Mouse (Mus musculus) right cerebral cortex, postnatal 4 days (tissue): ENCODE measurements around the gene Gm28043.
"Not testable (repeated sequence)": the region's sequence is repeated elsewhere in the genome, so short reads cannot be mapped to it uniquely, and the experiment has no call there.

Experiments used
- DNase-seq: peaks from one replicate; pipeline ENCODE4 v3.0.0-alpha.2; 2022

The Gm28043 gene

DNA sequence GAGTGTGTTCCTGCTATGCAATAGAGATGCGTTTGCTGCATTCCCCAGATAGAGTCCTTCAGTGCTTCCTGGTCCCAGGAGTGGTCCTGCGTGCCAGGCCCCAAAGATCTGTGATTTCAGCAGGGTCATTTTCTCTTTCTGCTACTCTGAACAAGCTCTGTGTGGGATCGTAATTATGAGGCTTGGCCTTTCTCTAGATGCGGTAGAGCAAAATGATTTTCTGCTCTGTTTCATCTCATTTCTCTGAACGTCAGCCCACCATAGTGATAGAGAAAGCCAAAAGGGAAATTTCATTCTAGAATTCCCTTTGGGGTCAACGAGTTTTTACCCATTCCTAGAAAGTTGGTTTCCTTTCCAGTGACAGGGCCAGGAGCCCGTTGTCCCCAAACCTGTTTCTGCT, 67.6 kb downstream of the Gm28043 start:
- DNase-seq: no peak

DNA sequence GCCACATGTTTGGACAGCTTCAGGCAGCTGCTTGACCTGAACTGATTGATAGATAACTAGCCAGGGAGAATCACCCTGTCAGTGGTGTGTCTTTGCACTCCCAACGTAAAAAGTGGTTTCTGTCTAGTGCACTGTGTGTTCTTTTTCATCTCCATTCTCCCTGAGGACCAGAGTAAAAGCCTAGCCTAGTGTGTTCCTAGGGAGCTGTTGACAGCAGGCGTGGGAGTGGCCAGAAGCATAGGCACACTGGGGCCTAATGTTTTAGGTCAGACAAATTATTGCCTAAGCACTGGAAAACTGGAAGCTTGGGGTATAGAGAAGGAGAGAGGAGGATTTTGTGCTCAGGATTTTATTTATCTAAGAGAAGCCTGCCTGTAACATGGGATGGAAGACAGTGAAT, 68.5 kb downstream of the Gm28043 start:
- no peak for DNase-seq

DNA sequence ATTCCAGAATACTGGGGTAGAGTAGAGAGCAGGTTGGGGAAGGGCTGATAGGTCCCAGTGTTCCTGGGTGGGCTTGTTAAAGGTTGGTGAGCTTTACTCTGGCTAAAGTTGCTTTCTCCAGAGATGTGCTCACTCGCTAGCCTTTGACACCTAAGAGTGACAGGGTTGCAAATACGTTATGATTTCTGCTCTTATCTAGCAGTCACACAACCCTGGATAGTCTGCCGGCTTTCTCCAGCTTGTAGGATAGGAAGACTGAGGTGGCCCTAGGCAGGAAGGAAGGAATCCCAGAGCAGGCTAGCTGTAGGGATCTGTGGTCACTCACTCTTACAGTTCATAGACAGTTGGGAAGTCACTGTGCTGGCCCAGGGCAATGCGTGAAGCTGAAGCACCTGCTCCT, 69.6 kb downstream of the Gm28043 start:
- no peak for DNase-seq

DNA sequence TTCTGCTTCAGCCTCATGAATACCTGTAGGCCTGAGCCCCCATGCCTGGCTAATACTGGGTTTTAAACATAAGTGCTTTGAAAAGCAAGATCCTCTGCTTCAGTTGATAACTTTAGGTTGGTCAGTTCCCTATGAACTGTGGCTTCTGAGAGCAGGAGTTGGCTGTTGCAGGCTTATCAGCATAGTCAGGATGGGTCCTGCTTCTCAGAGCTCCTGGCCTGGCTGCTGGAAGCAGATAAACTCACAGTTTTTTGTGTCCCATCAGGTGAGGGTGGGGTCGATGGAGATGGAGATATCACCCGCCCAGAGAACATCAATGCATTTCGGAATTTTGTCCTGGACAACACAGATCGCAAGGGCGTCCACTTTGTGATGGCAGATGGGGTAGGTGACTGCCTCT, 72.1 kb downstream of the Gm28043 start:
- no peak for DNase-seq

DNA sequence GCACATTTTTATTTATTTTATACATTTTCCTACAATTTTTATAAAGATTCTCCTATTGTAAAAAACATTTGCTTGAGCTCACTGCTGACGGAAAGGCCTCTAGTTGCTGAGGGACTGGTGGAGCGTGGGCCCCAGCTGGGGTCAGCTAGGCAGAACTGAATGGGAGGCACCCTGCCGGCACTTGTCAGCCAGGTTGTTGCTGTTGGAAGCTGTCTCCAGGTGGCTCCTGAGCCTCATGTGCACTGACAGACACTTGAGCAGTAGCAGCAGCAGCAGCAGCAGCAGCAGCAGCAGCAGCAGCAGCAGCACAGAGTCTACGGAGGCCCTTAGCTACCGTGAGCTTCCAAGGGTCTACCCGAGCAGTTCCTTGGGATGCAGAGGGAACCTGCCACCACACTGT, 72.7 kb downstream of the Gm28043 start:
- no peak for DNase-seq

DNA sequence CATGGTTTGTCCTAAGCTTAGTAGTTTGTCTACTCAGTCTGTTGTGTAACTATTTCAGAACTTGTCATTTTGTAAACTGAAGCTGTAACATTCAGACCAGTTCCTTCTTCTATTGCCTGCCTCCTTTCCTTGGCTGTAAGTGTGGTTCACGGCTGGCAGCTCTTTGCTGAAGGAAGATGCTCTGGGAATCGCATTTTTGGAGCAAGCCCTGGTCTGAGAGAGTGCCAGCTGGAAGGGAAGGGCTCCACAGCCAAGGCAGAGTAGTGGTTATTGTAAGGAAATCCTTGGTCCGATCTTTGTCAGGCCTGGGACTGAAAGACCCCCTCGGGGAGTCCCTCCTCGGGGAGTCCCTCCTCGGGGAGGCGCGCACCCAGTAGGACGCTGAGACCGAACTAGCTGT, 73.9 kb downstream of the Gm28043 start:
- no peak for DNase-seq

DNA sequence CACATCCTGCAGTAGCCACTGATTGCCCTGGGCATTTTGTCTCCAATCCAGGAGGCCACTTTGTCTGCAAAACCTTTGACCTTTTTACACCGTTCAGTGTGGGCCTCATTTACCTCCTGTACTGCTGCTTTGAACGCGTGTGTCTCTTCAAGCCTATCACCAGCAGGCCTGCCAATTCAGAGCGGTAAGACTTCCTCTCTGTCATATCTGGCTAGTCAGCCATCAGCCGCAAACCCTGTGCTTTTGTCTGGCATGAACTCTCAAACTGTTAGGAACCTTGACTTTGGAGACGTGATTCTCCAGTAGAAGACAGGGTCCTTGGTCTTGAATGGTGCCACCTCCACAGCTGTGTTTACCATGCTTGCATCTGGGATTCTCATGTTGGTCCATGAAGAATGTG, 75.6 kb downstream of the Gm28043 start:
- DNase-seq: no peak

DNA sequence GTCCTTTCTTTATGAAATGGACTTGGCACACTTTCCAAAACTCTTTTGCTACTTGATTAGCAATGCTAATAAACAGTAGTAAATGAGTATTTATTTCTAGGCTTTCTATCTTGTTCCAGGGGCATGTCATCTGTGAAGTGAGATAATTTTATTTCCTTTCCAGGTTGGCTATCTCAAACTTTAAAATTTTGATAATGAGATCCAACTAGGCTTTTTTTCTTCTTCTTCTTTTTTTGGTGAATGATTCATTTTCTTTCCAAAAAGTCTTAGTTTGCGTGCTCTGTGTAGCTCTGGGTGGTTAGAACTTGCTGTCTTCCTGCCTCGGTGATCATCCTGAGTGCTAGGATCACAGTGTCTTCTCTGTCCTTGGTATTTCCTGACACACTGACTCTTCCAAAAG, 78.2 kb downstream of the Gm28043 start:
- no peak for DNase-seq

DNA sequence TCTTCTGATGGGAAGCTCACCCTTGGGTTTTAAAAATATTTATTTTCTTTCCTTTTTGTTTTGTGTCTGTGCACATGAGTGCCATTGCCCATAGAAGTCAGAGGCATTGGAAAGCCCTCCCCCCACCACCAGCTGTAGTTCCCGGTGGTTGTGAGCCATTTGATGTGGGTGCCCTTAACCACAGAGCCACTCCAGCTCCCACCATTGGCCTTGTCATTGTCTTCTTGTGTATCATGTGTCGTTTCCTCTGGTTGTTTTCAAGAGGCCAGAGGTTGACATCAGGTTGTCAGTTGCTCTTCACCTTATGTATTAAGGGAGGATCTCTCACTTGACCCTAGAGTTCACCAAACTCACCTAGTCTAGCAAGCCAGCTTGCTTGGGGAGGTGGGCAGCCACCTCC, 78.9 kb downstream of the Gm28043 start:
- no peak for DNase-seq

DNA sequence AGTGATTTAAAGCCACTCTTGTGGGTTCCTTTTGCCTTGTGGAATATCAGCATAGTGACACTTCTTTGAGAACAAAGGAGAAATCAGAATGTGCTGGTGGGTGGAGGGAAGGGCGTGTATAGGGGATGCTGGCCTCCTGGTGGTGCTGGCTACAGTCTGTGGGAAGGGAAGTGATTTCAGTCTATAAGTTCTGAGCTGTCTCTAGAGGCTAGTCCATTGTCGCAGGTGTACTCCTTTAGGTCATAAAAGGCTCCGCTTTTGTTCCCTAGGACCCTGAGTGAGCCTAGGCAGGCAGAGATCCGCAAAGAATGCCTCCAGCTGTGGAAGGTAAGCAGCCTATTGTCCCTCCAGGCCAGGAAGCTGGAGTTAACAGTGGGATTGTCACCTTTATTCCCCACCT, 79.8 kb downstream of the Gm28043 start:
- DNase-seq: no peak

DNA sequence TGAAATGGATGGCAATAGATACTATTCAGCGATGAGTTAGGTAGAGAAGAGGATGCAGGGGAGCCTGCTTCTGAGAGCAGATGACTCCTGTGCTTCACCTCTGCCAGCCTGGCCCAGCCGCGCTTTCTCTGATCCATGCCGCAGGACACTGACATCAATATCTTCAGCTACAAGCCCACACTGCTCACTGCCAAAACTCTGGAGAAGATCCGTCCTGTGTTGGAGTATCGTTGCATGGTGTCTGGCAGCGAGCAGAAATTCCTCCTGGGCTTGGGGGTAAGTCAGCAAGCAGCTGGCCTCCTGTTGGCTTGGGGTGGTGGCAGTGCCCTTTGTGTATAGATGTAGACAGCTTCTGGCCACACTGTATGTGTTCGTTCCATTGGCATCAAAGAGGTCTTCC, 82.3 kb downstream of the Gm28043 start:
- no peak for DNase-seq

DNA sequence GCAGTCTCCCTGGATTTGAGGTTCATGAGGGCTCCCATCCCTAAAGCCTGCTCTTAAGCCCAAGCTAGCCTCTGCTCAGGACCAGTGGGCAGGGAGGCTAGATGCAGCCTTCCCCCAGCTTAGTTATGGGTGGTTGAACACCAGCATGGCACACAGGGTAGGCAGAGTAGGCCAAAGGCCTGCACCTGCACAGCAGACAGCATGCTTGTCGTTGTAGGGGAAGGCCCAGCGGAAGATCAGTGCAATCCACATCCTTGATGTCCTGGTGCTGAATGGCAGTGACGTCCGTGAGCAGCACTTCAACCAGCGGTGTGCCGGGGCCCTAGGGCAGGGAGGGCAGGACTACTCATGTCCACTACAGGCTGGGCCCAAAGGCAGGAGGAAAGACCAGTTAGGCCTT, 83.7 kb downstream of the Gm28043 start:
- DNase-seq: no peak

DNA sequence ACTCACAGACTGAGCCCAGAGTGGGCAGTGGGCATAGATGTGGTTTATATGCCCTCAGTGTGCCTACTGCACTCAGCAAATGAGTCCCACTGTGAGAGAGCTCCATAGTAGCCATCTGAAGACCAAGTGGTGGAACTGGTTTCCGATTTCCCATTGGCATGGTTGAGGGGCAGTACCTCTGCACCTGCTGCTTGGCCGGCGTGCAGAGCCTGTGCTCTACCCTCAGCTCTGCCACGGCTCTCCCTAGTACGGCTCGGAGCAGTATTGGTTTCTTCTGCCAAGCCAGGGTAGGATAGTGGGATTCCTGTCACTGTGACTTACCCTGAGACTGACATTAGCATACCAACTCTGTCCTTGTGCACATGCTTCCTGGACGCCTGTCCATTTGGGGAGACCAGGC, 85.9 kb downstream of the Gm28043 start:
- no peak for DNase-seq

DNA sequence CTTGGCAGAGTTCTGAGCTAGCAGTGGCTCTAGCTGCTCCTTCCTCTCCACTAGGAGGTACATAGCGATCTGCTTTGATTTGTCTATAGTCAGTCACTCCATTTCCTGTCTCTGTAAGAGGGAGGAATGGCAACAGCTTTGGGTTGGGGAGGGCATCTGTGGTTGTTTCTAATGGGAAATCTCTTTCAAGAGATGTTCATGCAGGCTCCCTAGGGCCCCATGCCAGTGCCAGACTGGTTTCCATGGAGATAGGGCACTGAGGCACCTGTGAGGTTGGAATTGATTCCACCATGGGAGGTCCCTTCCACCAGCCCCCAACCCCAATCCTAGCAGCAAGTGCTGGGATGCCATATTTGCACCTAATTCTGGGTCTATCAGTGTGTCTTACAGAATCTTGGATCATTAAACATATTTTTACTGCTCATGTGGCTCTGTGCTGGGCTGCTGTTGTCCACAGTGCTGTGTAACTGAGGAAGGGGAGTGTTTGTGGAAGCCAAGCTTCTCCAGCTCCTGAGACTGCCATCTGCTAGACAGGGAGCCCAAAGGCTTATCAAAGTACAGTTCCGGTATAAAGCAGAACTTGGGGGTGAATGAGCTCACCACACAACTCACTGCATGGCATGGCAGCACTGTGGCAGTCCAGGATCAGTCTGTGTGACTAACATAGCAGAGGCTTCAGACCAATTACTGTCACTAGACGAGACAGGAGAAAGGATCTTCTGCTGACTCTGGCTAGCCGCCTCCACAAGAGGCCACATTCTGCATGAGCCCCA, 88.4 kb downstream of the Gm28043 start:
- no peak for DNase-seq

DNA sequence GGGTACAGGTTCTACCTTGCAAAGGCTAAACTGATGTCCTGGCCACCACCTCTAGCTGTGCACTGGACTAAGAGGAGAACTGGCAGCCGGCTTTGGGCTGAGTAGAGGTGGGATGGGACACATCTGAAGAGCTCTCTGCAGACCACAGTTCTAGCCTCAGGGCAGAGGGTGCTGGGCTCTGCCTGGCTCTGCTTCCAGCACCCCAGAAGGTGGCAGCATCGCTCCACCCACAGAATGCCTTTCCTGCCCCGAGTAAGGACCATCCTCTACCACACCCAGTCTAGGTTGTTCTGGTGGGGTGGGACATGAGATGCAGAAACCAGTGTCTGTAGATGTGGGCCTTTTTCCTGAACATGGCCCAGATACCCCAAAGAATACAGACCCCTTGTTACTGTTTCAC, 90.1 kb downstream of the Gm28043 start:
- peak; percentile 71 for DNase-seq

DNA sequence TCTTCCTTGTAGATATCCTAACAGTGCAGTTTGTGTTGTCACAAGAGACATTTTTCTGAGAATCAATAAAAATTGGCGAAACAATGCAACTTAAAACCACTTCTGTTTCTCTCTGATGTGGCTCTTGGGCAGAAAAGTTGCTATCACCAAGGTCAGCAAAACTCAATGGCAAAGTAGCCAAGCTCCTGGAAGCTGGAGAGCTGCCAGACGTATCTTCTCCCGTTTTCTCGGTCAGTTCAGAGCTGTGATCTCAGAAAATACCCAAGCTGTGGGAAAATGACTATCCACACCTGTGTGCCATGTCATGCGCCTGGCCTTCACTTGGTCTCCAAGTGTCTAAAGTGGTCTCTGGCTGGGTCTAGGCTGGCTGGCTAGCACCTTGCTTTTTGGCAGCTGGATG, 91.2 kb downstream of the Gm28043 start:
- no peak for DNase-seq

DNA sequence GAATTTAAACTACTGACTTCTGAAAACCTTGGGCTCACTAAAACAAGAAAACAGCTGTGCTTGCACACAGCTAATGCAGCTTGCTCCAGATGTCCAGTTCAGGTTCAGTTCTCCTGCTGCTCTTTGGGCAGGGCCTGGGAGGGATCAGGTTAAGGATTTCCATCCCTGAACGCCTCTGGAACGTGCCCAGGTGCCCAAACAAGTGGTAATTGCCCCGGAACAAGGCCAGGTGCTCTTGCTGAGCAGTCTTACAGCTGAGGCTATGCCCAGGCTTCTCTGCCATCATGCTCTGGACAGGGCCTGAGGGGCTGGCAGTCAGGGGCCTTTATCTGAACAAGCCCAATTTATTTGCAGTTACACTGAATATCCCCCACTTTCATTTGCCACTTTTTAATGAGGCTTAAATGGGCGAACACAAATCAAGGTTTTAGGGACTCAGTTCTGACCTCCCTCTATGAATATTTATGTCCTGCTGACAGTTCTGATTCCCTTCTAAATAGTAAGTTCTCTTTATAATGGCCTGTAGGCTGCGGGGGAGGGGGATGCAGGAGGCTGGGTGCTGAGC, 92.4 kb downstream of the Gm28043 start:
- DNase-seq: no peak

DNA sequence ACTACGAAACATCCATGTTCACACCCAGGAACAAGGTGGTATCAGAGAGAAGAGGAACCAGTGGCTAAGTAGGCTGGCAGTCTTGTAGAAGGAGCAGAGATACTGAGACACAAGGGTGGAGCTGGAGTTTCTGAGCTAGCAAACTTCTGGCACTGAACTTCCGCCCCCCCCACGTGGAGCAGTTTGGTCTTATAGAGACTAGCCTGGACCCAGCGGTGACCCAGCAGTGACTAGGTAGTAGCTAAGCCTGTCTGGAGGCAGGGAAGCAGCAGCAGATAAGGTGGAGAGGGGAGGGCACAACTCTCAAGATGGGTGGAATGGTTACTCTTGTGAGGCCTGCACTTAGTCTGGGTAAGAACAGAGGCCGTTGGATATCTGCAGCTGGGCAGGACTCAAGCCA, 94.1 kb downstream of the Gm28043 start:
- DNase-seq: no peak

DNA sequence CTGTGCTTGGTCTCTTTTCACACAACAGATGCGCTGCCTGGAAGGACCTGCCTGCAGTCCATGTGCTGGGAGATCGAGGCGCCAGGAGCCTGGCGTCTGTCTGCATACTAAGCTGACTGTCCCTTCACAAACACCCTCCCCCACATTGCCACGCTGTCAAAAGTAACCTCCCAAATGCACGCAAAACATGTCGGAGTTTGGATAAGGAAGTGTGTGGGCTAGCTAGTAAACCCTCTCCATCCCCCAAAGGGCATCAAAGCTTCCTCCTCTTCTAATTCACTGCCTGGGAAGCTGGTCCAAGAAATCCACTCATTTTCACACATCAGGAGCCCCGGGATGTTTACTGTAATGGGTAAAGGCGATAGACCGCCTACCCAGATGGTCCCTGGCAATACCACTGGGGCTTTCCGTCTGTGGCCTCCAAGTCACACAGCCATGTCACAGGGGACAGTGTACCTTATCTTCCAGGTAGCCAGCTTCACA, 95.9 kb downstream of the Gm28043 start:
- no peak for DNase-seq

DNA sequence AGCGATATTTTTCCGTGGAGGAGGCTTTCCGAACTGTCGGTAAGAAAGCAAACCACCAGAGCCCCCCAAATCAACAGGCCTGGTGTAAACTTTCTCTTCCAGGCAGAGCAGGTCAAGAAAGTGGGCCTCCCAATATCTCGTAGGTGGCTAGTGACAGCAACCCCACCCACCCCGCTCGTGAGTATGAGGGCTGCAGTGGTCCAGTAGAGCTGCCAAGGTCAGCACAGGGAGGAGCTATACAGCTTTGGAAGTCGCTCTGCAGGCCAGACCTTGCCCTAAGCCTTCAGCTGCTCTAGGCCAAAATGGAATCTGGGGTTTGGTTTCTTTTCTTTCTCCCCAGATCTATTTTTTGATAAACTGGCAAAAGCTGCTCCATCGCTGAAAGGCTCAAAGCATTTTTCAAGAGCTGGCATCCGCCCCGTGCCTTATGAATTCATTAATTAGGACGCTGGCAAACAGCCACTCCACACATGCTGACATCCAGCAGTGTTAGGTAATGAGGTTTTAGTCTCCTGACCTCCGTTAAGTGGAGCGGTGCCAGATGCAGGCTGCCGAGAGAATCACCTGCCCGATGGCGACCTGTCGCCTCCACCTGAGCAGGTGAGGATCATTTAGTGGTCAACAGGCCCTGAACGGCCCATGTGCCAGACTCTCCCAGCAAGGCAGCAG, 96.5 kb downstream of the Gm28043 start:
- DNase-seq: peak; percentile 54

DNA sequence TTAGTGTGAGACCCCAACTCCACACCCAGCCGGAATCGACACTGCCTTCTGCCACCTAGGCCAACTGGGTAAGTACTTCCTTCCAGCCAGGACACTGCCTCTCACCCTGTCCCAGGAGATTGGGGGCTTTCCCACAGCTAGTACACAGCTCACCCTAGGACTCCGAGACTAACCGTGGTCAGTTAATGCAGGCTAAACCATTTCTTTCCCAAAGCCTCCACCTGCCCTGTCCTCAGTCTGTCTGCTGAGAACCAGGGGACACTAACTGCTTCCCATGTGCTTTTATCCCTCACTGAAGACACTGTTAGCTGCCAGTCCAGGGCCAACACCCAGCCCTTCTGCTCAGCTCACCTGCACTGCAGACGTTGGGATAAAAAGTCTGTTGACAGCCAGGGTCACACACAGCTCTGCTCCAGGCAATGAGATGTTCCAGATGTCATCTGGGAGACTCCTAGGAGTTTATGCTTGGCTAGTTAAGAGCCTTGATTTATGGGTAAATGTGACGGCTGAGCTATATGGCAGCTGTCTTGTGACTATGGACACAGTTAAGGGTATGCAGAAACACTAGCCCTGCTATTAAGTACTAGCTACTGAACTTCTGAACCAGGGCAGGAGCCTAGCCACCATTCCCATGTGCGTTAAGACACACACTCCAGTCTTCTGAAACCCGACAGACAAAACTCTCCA, 97.2 kb downstream of the Gm28043 start:
- no peak for DNase-seq

DNA sequence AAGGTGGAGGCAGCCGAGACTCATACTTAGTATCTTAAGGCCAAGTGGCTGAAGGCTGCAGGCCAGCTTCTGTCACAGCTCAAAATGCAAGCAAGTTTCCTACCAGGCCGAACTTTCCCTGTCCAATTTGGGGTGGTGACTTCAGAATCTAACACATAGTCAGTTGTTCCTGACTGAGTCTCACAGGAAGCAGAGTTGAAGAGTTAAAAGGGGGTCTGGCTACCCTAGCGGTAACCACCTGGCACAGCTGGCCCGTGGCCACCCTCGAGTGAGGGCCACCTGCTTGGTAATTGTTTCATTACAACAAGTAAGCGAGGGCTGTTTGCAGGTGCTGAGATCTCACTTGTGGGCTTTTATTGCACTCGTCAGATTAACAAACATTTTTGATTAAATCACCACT, 97.9 kb downstream of the Gm28043 start:
- DNase-seq: no peak

DNA sequence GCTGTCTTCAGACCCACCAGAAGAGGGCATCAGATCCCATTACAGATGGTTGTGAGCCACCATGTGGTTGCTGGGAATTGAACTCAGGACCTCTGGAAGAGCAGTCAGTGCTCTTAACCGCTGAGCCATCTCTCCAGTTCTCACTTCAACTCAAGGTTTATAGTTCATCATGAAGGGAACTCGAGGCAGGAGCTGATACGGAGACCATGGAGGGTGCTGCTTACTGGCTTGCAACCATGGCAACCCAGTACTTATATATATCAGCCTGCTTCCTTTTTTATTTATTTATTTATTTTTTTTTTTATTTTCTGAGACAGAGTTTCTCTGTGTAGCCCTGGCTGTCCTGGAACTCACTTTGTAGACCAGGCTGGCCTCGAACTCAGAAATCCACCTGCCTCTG, 99.1 kb downstream of the Gm28043 start:
- DNase-seq: not testable (repeated sequence)
